Mouse (Mus musculus): ENCODE data around the gene Gabpb2. TPM values are rescaled to one million over a fixed set of nuclear protein-coding genes. Genes with fewer than 3 reads are reported as not detected.
"Not testable (repeated sequence)": the region's sequence is repeated elsewhere in the genome, so short reads cannot be mapped to it uniquely, and the experiment has no call there.

Gabpb2 gene
- total RNA-seq, 2 experiments from 2014 or later, result 6.3 to 13.4 TPM

GRCm38 (mm10) chr3:95135023-95135422 is 82.7 kb downstream of the Gabpb2 start:
- DNase-seq (ENCODE audit: low spot score in 2 of 2), result no peak
- intact Hi-C loops (cut with DNase I), result no loop called here

GRCm38 (mm10) chr3:95134133-95134532 is 83.6 kb downstream of the Gabpb2 start:
- DNase-seq (ENCODE audit: low spot score in 2 of 2); intact Hi-C loops (cut with DNase I): not testable (repeated sequence)

GRCm38 (mm10) chr3:95133680-95134101 is 84.0 kb downstream of the Gabpb2 start, which contains the start of the genes Scnm1 and Lysmd1:
Gene Scnm1, minus strand, starts transcription at chr3:95134011.
Gene Lysmd1, plus strand, starts transcription at chr3:95134088.
- DNase-seq (ENCODE audit: low spot score in 2 of 2), result peak; percentile 91
- intact Hi-C loops (cut with DNase I), result no loop called here

GRCm38 (mm10) chr3:95133176-95133575 is 84.5 kb downstream of the Gabpb2 start:
- intact Hi-C loops (cut with DNase I), result no loop called here
- DNase-seq (ENCODE audit: low spot score in 2 of 2), result no peak

- intact Hi-C loops (cut with DNase I); DNase-seq (ENCODE audit: low spot score in 2 of 2): not testable (repeated sequence)
Observed at GRCm38 (mm10) chr3:95132389-95132788, 85.3 kb downstream of the Gabpb2 start.

Small RNA genes lying within 50 kb of the gene (microRNA-seq; reads per million reads assigned to microRNA genes)
- not detected for gene Mir8099-1

Other genes starting within 250 kb of the Gabpb2 start
- 10 to 100 TPM; 55.4 to 57.1 TPM for gene Pi4kb, start 243.2 kb downstream of the Gabpb2 start, total RNA-seq (2021)
- gene Zfp687, start 202.5 kb downstream of the Gabpb2 start, total RNA-seq (2021), result 10 to 100 TPM; 24.0 to 26.1 TPM
- gene Psmd4, start 175.3 kb downstream of the Gabpb2 start, total RNA-seq (2021), result 100 to 1,000 TPM; 143 to 149 TPM
- gene Pip5k1a, start 111.0 kb downstream of the Gabpb2 start, total RNA-seq (2021), result 10 to 100 TPM; 51.7 to 56.3 TPM
- gene Vps72, start 106.9 kb downstream of the Gabpb2 start, total RNA-seq (2021), result 10 to 100 TPM; 39.7 to 46.7 TPM
- under 1 TPM in 1 of 2 experiments, not detected in 1; 0.88 TPM for gene Tmod4, start 93.4 kb downstream of the Gabpb2 start, total RNA-seq (2021)
- gene Scnm1, start 83.9 kb downstream of the Gabpb2 start, total RNA-seq (2021), result 10 to 100 TPM; 46.1 to 46.4 TPM
- 10 to 100 TPM; 16.3 to 18.4 TPM for gene Lysmd1, start 83.8 kb downstream of the Gabpb2 start, total RNA-seq (2021)
- 1 to 10 TPM; 2.5 TPM for gene Tnfaip8l2, start 75.6 kb downstream of the Gabpb2 start, total RNA-seq (2021)
- gene Sema6c, start 57.5 kb downstream of the Gabpb2 start, total RNA-seq (2021), result 10 to 100 TPM; 20.2 to 21.0 TPM
- 10 to 100 TPM; 64.4 to 68.0 TPM for gene Cdc42se1, start 10.8 kb upstream of the Gabpb2 start, total RNA-seq (2021)
- gene Mllt11, start 14.3 kb upstream of the Gabpb2 start, total RNA-seq (2021), result 100 to 1,000 TPM; 292 to 336 TPM
- gene Gm128, start 23.7 kb upstream of the Gabpb2 start, total RNA-seq (2021), result under 1 TPM; 0.20 to 0.27 TPM
- gene Bnipl, start 33.3 kb upstream of the Gabpb2 start, total RNA-seq (2021), result under 1 TPM; 0.39 to 0.86 TPM
- gene Mindy1, start 63.4 kb upstream of the Gabpb2 start, total RNA-seq (2021), result 10 to 100 TPM; 21.6 to 22.9 TPM
- 10 to 100 TPM; 24.9 to 27.0 TPM for gene Prune1, start 64.2 kb upstream of the Gabpb2 start, total RNA-seq (2021)
- 1 to 10 TPM; 1.1 TPM for gene Anxa9, start 89.3 kb upstream of the Gabpb2 start, total RNA-seq (2021)
- gene Cers2, start 96.9 kb upstream of the Gabpb2 start, total RNA-seq (2021), result 10 to 100 TPM; 49.2 to 53.5 TPM
- gene Setdb1, start 139.3 kb upstream of the Gabpb2 start, total RNA-seq (2021), result 10 to 100 TPM; 29.4 to 40.0 TPM
- gene 4930558C23Rik, start 184.9 kb upstream of the Gabpb2 start, total RNA-seq (2021), result not detected
- 10 to 100 TPM; 27.4 to 46.1 TPM for gene Arnt, start 216.5 kb upstream of the Gabpb2 start, total RNA-seq (2021)